Mouse (Mus musculus) heart, adult 9 months (tissue): ENCODE measurements at regions not wholly inside any gene's neighbourhood (a gene's known extent, or its start where the extent isn't known, plus 50 kb on each side); places are given as distances from the start of the nearest gene placed in this dataset.
"Not testable (repeated sequence)": the region's sequence is repeated elsewhere in the genome, so short reads cannot be mapped to it uniquely, and the experiment has no call there.

Source experiments
- DNase-seq, 2 experiments: peaks; one replicate each; pipeline ENCODE4 v3.0.0; 2022; ENCODE audit warnings: low spot score in 2 of 2

GRCm38 (mm10) chr1:164543045-164543803, 85.1 kb upstream of the Atp1b1 start:
- DNase-seq: peak; percentile 15 to 27

DNA sequence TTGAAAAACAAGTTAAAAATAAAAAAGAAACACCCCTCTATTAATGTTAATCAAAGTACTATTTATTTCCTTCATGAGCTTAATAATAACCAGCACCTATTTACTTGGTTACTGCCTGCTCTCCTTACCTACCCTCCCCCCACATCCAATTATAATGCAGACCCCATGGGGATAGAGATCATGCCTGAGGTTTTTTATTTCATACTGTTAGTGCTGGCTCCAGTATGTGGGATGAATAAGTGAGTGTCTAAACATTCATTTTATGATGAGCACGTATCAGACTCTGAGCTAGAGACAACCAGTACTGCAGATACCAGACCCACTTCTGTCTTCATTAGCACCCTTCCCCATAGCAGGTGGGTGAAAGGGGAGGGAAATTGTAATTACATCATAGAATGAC, 83.6 kb upstream of the Atp1b1 start:
- no peak for DNase-seq

DNA sequence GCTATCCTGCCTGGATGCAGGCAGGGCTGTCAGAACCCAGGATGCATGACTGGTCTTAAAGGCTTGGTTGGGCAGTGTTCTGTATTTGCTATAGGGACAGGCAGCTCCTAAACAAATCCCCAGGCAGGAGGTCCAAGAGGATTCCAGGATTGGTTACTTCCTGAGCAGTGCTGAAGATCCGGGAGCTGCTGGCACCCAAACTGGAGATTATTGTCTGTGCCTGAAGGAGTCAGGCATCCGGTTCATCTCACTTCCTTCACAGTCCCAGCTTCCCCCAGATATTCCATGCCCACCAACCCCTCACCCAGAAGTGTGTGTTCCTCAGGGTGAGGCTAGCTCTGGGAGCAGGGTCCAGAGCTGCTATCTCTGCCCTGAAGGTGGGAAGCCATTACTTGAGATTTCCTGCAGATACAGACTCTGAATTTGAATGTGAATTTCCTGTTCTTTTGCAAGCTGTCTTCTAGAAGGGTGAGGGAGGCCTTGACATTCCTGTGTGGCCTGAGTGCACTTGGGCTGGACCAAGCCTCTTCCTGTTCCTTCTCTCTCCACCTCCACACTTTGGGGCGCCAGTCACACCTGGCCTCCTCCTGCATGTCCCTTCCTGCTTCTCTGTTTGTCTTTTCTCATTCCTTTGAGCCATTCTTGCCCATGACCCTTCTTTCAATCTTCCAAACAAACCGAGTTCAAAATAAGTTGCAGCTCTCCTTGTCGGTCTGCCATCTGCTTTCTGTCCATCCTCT, 80.3 kb upstream of the Atp1b1 start:
- DNase-seq: no peak

DNA sequence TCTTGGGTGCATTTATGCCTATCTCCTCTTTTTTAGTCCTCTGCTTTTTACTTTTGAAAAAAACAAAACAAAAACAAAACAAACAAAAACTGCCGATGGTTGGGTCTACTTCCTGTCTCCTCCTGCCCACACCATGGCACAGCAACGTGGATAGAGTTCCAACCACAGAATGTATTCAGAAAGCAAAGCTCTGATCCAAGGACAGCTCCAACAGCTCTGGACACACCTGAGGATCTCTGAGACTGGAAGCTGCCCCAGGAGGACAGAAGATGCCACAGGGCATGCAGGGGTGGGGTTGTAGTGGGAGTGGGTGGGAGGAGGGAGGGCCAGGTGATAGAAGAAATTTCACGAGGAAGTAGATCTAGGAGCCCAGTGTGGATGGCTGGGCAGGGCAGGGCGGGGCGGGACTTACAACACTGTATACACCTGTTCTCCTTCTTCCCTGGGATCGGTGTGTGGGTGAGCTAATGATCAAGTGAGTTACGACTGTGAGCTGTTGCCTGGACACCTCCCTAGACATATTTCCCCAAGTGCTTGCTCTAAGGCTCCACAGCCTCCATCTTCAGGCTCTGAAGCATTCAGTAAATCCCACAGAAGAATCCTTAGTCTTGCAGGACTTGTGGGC, 79.3 kb upstream of the Atp1b1 start:
- no peak for DNase-seq

- no peak for DNase-seq
Observed at GRCm38 (mm10) chr1:164532196-164532595, 74.0 kb upstream of the Atp1b1 start.

GRCm38 (mm10) chr1:164531741-164532140, 73.6 kb upstream of the Atp1b1 start:
- no peak for DNase-seq

GRCm38 (mm10) chr1:164526748-164527147, 68.6 kb upstream of the Atp1b1 start:
- no peak for DNase-seq

DNA sequence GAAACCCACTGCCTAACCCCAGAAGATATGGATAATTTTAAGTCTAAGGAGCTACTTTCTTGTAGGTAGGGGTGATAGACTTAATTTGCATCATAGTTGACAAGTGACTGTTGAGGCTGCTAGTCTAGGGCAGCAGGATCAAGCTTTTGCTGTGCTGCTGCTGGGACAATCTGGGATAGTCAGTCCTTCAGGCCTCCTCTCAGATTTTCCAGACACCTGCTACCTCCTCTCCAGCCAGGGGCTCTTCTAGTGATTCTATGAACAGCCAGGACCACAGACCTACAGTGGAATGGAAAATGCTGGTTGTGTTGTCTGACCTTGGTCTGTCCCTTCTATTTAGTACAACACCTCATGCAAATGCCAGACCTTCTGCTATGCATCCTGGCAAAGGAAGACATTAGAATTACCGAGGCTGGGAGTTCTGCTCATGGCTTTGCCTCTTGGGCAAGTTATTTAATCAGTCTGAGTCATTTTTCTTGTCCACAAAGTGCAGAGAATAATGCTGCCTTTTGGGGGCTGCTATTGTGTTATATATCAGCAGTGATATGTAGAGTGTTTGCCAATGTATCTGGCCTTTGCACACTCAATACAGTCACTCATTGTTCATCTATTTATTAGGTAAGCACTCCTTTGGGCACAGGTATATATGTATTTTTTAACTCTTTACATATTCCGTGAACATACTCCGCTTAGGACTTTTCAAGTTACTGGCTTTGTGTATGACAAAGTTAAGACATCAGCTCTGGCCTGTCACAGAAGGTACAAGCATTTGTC, 64.4 kb upstream of the Atp1b1 start:
- DNase-seq: no peak

DNA sequence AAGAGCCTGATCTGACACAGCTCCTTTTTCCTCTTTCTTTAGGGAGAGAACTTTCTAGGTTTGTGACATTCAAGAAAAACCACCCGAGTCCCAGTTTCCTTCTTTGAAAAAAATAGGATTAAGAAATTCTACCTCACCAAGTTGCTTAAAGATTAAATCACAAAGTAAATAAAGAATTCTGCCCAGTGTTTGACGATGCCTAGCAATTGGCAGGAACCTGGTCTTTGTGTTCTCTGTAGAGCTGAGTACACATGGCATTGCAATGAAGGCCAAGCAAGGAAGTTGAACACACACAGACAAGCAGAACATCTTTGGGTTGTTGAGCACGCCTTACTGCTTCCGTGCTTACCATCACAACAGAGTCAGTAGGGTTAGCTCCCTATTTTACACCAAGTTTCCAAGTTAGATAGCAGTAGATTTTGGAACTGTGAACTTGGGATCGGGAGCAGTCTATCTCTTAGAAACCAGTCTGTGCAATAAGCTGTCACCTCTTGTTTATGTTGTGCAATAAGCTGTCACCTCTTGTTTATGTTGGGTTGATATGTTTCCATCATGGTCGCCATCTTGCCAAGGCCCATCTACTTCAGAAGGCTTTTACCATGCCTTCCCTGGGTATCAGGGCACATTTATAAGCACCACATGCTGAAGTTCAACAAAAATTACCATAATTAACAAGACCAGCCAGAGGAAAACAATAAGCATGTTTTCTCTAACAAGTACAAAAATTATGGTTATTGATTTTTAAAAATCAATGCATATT, 63.4 kb upstream of the Atp1b1 start:
- no peak for DNase-seq

- no peak for DNase-seq
Observed at GRCm38 (mm10) chr1:164518866-164519265, 60.7 kb upstream of the Atp1b1 start.

GRCm38 (mm10) chr1:164518308-164518707, 60.2 kb upstream of the Atp1b1 start:
- no peak for DNase-seq

DNA sequence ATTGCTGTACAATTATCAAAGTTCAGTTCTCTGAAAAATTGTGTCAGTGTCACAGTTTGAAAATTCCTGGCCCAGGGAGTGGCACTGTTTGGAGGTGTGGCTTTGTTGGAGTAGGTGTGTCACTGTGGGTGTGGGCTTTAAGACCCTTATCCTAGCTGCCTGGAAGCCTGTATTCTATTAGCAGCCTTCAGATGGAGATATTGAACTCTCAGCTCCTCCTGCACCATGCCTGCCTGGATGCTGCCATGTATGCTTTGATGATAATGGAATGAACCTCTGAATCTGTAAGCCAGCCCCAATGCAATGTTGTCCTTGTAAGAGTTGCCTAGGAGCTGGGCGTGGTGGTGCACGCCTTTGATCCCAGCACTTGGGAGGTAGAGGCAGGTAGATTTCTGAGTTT, 59.2 kb upstream of the Atp1b1 start:
- not testable (repeated sequence) for DNase-seq

DNA sequence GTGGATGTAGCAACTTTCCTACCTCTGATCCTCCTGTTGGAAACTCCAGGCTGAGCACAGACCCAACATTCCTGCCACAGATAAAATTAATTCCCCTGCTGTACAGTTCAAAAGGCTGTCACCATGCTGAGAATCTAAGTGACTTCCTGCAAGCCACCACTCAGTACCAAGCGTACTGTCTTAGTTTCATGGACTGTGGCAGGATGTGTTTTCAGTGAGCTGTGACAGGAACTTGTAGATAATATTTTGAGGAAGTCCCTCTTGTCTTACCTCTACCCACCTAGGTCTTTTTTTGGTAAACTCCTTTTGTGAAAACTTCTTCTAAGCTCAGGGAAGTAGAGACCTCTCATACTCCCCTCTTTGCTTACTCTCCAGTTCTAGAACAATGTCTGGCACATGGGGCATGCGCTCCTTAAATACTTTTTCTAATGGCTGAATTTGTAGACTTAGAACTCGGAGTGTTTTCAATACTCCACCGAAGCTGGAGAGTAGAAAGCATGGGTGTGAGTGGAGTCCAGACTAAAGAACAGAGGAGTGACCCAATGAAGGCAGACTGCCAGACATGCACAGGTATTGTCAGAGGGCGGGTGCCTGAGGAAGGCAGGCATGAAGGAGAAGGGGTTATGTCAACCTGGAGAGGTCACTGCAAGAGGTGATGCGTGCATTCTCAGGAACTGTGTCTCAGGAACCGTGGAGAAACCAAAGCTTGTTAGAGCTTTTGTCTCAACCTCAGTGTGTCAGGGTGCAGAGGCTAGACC, 53.7 kb upstream of the Atp1b1 start:
- DNase-seq: no peak

DNA sequence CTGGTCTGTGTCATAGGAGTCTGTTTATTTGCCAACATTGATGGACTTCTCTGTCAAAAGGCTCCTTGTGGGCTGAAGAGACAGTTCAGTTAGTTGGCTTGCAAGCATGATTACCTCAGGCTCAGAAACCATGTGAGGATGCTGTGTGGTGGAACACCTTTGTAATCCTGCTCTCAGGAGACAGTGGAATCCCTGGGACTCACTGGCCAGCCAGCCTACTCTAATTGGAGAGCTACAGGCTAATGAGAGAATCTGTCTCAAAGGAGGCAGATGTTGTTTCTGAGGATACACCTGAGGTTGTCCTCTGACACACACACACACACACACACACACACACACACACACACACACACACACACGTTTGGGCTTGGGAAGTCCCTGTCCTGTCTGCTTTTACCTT, 51.1 kb upstream of the Atp1b1 start:
- no peak for DNase-seq

- no peak for DNase-seq
Observed at GRCm38 (mm10) chr1:164508556-164508955, 50.4 kb upstream of the Atp1b1 start.

- no peak for DNase-seq
Observed at GRCm38 (mm10) chr1:164508106-164508505, 50.0 kb upstream of the Atp1b1 start.
